Mouse (Mus musculus) cerebellum, adult 2 months (tissue): ENCODE data around the gene Ankrd55.

Experiments
- CTCF ChIP-seq: fragments of 200-500 bp; IDR thresholded peaks from 2 replicates; pipeline ENCODE4 v1.5.1; 2011; ENCODE audit warnings: low read depth, mild to moderate bottlenecking, control low read depth, low read length, moderate library complexity, borderline replicate concordance; ENCODE audit not compliant: insufficient read depth
- POLR2A ChIP-seq: fragments of 200-500 bp; IDR thresholded peaks from 2 replicates; pipeline ENCODE4 v1.6.1; 2011; ENCODE audit warnings: low read length, control low read depth, borderline replicate concordance; ENCODE audit not compliant: insufficient read depth

DNA sequence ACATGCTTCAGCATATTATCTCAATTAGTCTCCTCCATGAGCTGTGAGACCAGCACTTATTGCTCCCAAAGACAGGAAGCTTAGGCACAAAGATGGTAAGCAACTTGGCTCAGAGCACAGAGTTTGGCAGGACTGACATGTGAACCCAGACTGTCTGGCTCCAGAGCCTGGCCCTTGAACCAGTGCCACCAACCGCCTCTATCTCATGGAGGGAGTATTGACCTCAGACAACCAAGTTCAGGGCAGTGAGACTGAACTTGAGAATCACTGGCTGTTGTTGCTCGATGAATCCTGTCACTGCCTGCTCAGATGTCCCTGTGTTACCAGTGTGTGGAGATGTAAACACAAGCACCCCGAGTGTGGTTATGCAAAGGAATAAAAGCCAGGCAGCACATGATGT, 47.3 kb downstream of the Ankrd55 start:
- TF ChIP-seq CTCF = no peak
- no peak for TF ChIP-seq POLR2A
